Mouse (Mus musculus) NIH3T3 (cell line): ENCODE results near the gene Pttg1.
A peak's percentile ranks its signal among the peaks of the same experiment; 100 is the strongest.

Experiments
- DNase-seq: peaks from one replicate; pipeline ENCODE4 v3.0.0-alpha.2; 2012; ENCODE audit warnings: low read depth

Pttg1 gene

GRCm38 (mm10) chr11:43374956-43375355 lies 51.1 kb downstream of the Pttg1 start:
- no peak for DNase-seq

GRCm38 (mm10) chr11:43373367-43373766 lies 52.7 kb downstream of the Pttg1 start:
- peak; percentile 20 for DNase-seq

- no peak for DNase-seq
Measured at GRCm38 (mm10) chr11:43371807-43372206, 54.2 kb downstream of the Pttg1 start.
